Mouse (Mus musculus): Measurements from ENCODE around the gene Slc16a3. TPM values are rescaled to one million over a fixed set of nuclear protein-coding genes. Genes with fewer than 3 reads are reported as not detected.

Gene Slc16a3
- total and polyA plus RNA-seq, 3 experiments, result 4.3 to 15.5 (median 13.1) TPM

DNA sequence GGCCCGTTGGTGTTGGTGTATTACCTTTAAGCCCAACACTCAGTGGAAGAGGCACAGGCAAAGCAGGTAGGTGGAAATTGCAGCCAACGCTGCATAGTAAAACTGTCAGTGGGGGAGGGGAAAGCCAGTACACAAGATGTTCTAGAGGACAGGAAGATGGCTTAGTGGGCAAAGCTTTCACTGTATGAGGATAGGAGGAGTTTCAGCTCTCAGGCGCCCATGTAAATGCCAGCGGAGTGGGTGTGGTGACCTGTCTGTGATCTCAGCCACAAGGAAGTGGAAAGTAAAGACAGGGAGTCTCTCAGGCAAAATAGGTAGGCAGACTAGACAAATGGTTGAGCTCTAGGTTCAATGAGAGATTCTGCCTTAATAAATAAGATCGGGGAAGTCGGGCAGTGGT is 7.3 kb upstream of the Slc16a3 start:
- H3K4me1 ChIP-seq (ENCODE audit: insufficient read depth, low read depth, low read length), result peaks cover 24% of the 10 kb centered on the region
- no peaks in the 10 kb centered on the region for H3K36me3 ChIP-seq (replicated peaks)
- ATAC-seq (ENCODE audit: extremely low read depth, insufficient number of reproducible peaks, low FRiP score, poor library complexity, severe bottlenecking), result no peak
- no peaks in the 10 kb centered on the region for H3K9me3 ChIP-seq (replicated peaks)
- TF ChIP-seq GATA2 (IDR thresholded peaks at IDR 0.05; ENCODE audit: borderline replicate concordance, low read depth, low read length), result no peak
- no peak for TF ChIP-seq POLR2AphosphoS5 (IDR thresholded peaks at IDR 0.05; ENCODE audit: insufficient replicate concordance, low read depth, low read length)
- no peak for TF ChIP-seq CTCF (IDR thresholded peaks at IDR 0.05; ENCODE audit: low read depth, low read length)
- TF ChIP-seq TAL1 (conservative IDR thresholded peaks at IDR 0.05; ENCODE audit: low read depth, low read length), result no peak
- TF ChIP-seq GATA1 (IDR thresholded peaks at IDR 0.05; ENCODE audit: borderline replicate concordance, low read length), result no peak
- peaks cover 1% of the 10 kb centered on the region for H3K27me3 ChIP-seq (ENCODE audit: insufficient read depth, low read length)
- no peak overlapping the region for H3K4me3 ChIP-seq (ENCODE audit: low read depth, low read length)
- DNase-seq (ENCODE audit: low spot score), result no peak

DNA sequence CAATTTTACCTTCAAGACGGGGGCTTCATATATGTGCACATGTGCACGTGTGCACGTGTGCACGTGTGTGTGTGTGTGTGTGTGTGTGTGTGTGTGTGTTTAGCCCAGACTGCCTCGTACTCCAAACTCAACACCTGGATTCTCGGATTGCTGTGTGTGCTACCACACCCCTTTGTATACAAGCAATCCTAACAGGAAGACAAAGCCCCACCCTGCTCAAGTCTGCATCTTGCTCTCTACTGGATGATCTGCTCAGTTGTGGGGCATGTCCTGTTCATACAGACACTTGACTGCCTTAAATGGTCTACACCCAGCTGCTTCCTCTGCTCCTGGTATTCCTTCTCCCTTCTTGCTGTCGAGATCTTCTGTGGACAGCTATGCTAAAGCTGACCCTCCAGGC is 3.0 kb upstream of the Slc16a3 start:
- Histone ChIP-seq H3K4me1 (ENCODE audit: insufficient read depth, low read depth, low read length) (peaks cover 21% of the 10 kb centered on the region), H3K36me3 (replicated peaks) (peaks cover 4% of the 10 kb centered on the region), H3K9me3 (replicated peaks) (0 out of 2 replicates have a peak, but pooled peaks cover 1% of the 10 kb centered on the region), H3K4me3 (ENCODE audit: low read depth, low read length) (no peak overlapping the region), H3K27me3 (ENCODE audit: insufficient read depth, low read length) (peaks cover 35% of the 10 kb centered on the region)
- DNase-seq (ENCODE audit: low spot score), result no peak
- ATAC-seq (ENCODE audit: extremely low read depth, insufficient number of reproducible peaks, low FRiP score, poor library complexity, severe bottlenecking), result no peak
- no peak for TF ChIP-seq GATA1 (IDR thresholded peaks at IDR 0.05; ENCODE audit: borderline replicate concordance, low read length)
- no peak for TF ChIP-seq GATA2 (IDR thresholded peaks at IDR 0.05; ENCODE audit: borderline replicate concordance, low read depth, low read length)
- no peak for TF ChIP-seq CTCF (IDR thresholded peaks at IDR 0.05; ENCODE audit: low read depth, low read length)
- no peak for TF ChIP-seq POLR2AphosphoS5 (IDR thresholded peaks at IDR 0.05; ENCODE audit: insufficient replicate concordance, low read depth, low read length)
- TF ChIP-seq TAL1 (conservative IDR thresholded peaks at IDR 0.05; ENCODE audit: low read depth, low read length), result no peak

DNA sequence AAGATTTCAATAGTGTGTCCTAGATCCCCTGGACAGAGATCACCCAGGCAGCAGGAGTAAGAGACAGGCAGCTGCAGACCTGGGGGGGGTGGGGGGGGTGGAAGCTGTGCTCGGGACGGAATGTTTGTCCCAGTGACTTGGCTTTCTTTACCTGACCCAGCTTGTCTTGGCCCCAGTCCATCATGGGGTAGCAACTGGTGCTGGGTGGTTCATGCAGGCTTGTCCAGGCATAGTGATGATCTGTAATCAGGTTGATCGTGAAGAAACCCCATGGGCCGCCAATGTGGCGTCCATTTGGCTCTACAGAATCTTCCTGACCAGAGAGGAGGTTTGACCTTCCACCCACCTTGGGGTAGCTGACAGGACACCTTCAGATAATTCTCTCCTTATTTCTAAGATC is 2.4 kb upstream of the Slc16a3 start:
- H3K4me1 ChIP-seq (ENCODE audit: insufficient read depth, low read depth, low read length), result peaks cover 26% of the 10 kb centered on the region
- H3K9me3 ChIP-seq (replicated peaks), result 0 out of 2 replicates have a peak, but pooled peaks cover 1% of the 10 kb centered on the region
- DNase-seq (ENCODE audit: low spot score) (no peak), ATAC-seq (ENCODE audit: extremely low read depth, insufficient number of reproducible peaks, low FRiP score, poor library complexity, severe bottlenecking) (no peak)
- no peak overlapping the region for H3K4me3 ChIP-seq (ENCODE audit: low read depth, low read length)
- peaks cover 37% of the 10 kb centered on the region for H3K27me3 ChIP-seq (ENCODE audit: insufficient read depth, low read length)
- peaks cover 4% of the 10 kb centered on the region for H3K36me3 ChIP-seq (replicated peaks)
- TF ChIP-seq GATA2 (IDR thresholded peaks at IDR 0.05; ENCODE audit: borderline replicate concordance, low read depth, low read length), result no peak
- TF ChIP-seq GATA1 (IDR thresholded peaks at IDR 0.05; ENCODE audit: borderline replicate concordance, low read length), result no peak
- TF ChIP-seq POLR2AphosphoS5 (IDR thresholded peaks at IDR 0.05; ENCODE audit: insufficient replicate concordance, low read depth, low read length), result no peak
- TF ChIP-seq TAL1 (conservative IDR thresholded peaks at IDR 0.05; ENCODE audit: low read depth, low read length), result no peak
- no peak for TF ChIP-seq CTCF (IDR thresholded peaks at IDR 0.05; ENCODE audit: low read depth, low read length)

DNA sequence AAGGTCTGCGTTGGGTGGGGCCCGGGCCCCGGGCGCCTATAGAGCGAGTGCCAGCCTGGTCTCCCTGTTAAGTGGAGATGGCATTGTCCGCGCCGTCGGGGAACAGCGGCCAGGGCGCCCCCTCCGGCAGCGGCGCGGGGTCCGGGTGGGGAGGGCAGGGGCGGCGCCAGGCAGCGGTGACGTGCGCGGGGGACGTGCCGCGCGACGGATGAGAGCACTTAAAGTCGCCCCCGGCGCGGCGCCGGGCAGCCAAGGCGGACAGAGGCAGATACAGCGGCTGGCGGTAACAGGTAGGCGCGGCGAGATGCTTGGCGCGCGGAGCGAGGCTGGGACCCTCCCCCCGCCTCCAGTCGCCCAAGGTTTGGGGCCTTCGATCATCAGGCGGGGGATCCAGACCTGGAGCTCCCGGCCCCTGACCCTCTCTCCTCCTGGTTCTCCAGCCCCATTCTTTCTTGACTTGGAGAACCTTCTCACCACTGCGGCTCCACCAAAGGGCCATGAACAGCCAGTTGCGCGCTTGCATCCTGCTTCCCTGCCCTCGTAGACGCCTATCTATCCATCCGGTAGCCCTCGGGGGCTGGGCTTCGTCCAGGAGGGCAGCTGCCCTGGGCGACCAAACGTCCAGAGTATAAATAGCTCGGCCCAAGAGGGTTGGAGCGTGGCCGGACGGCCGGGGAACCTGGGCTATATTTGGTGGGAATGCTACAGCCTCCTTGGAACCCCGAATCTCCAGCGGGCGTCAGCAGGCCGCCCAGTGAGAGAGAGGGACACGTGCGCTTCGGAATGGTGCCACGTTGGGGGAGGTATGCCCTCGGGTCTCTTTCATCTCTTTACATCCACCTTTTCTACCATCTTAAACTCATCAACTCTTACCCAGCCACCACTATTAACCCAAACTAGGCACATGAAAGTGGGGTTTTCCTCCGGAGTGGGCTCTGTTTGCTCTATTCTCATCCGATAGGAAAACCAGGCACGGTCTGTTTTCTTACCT is 876 bp downstream of the Slc16a3 start:
- DNase-seq (ENCODE audit: low spot score) (no peak), ATAC-seq (ENCODE audit: extremely low read depth, insufficient number of reproducible peaks, low FRiP score, poor library complexity, severe bottlenecking) (no peak)
- Histone ChIP-seq H3K9me3 (replicated peaks) (0 out of 2 replicates have a peak, but pooled peaks cover 1% of the 10 kb centered on the region), H3K4me3 (ENCODE audit: low read depth, low read length) (peak overlapping the region; percentile 70), H3K36me3 (replicated peaks) (peaks cover 23% of the 10 kb centered on the region), H3K4me1 (ENCODE audit: insufficient read depth, low read depth, low read length) (peaks cover 54% of the 10 kb centered on the region), H3K27me3 (ENCODE audit: insufficient read depth, low read length) (peaks cover 37% of the 10 kb centered on the region)
- TF ChIP-seq GATA2 (IDR thresholded peaks at IDR 0.05; ENCODE audit: borderline replicate concordance, low read depth, low read length) (no peak), CTCF (IDR thresholded peaks at IDR 0.05; ENCODE audit: low read depth, low read length) (no peak), POLR2AphosphoS5 (IDR thresholded peaks at IDR 0.05; ENCODE audit: insufficient replicate concordance, low read depth, low read length) (no peak), GATA1 (IDR thresholded peaks at IDR 0.05; ENCODE audit: borderline replicate concordance, low read length) (no peak), TAL1 (conservative IDR thresholded peaks at IDR 0.05; ENCODE audit: low read depth, low read length) (no peak)

DNA sequence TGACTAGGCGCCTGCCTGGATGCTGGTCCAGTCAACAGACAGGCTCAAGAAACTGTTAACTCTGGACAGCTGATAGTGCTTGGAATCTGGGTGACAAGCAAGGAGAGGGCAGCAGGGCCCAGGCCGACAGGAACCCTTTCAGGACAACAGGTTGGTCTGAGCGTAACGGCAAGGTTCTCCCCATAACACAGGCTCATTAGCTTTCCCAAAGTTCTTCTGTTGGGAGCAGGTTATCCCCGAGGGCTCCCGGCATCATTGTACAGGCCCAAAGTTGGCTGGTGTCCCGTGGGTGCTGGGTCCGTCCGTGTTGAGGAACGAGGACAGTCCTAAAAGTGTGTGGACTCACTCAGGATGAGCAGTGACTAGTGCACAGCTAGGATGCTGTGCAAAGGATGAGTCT is 1.6 kb downstream of the Slc16a3 start:
- peaks cover 37% of the 10 kb centered on the region for H3K27me3 ChIP-seq (ENCODE audit: insufficient read depth, low read length)
- ATAC-seq (ENCODE audit: extremely low read depth, insufficient number of reproducible peaks, low FRiP score, poor library complexity, severe bottlenecking) (no peak), DNase-seq (ENCODE audit: low spot score) (no peak)
- no peak for TF ChIP-seq GATA2 (IDR thresholded peaks at IDR 0.05; ENCODE audit: borderline replicate concordance, low read depth, low read length)
- TF ChIP-seq CTCF (IDR thresholded peaks at IDR 0.05; ENCODE audit: low read depth, low read length), result no peak
- no peak for TF ChIP-seq GATA1 (IDR thresholded peaks at IDR 0.05; ENCODE audit: borderline replicate concordance, low read length)
- TF ChIP-seq TAL1 (conservative IDR thresholded peaks at IDR 0.05; ENCODE audit: low read depth, low read length), result no peak
- TF ChIP-seq POLR2AphosphoS5 (IDR thresholded peaks at IDR 0.05; ENCODE audit: insufficient replicate concordance, low read depth, low read length), result no peak
- H3K4me1 ChIP-seq (ENCODE audit: insufficient read depth, low read depth, low read length), result peaks cover 60% of the 10 kb centered on the region
- peaks cover 30% of the 10 kb centered on the region for H3K36me3 ChIP-seq (replicated peaks)
- H3K9me3 ChIP-seq (replicated peaks), result 0 out of 2 replicates have a peak, but pooled peaks cover 1% of the 10 kb centered on the region
- H3K4me3 ChIP-seq (ENCODE audit: low read depth, low read length), result peak overlapping the region; percentile 70
